Mouse (Mus musculus) CD4-positive naive resting alpha-beta T cell, adult 76 days (primary cell): Measurements from ENCODE around the gene Zfp36l2. TPM values are rescaled to one million over a fixed set of nuclear protein-coding genes. Genes with fewer than 3 reads are reported as not detected.

Experiments used
- total RNA-seq: library from RNA; stranded (reverse); gene quantifications from one replicate; pipeline ENCODE4 v1.2.4, GENCODE M21; 2023

Zfp36l2 gene
- 873 TPM for total RNA-seq

DNA sequence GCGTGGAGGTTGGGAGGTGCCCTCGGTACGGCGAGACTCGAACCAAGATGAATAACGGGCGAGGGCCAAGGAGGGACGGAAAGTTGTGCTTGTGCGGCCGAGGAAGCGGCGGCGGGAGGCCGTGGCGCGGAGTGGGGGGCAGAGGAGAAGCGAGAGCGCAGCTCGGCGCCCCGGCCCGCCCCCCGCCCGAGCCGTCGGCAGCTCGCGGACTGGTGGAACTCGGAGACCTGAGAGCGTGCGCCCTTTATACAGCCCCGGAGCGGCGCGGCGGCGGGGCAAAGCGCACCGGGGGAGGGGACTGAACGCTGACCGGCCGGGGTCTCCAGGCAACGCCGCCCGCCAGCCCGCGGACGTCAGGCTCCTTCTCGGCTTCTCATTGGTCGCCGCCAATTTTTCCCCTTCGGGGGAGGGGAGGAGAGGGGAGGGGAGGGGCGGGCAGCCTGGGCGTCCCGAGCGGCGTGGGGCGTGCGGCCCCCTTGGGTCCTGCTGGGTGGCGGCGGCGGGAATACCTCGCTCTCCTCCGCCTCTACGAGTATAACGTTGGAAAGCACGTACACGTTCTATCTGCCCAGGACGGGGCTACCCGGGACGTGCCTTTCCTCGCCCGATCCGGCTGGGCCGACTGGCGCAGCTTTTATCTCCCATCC is at the start of gene Zfp36l2:
Gene Zfp36l2, minus strand, starts transcription at position 221 of the 647 bp plus-strand sequence.

